Comparison of ENCODE assay signal across 23 mouse cellular contexts in genomic region chr17:56194357-56194756, GRCm38 (mm10). TPM values are rescaled to one million over a fixed set of nuclear protein-coding genes. Genes with fewer than 3 reads are reported as not detected.
DNase-seq lines count a peak whose midpoint lies in the region; ATAC-seq and TF ChIP-seq lines count a peak whose summit lies in the region.
"Had no signal": no experiment of that assay in that cellular context is flagged by ENCODE, and none has a peak within 500 bp of the region (broad histone marks: within the 10 kb centered on the region; RNA-seq: fewer than 3 reads in every experiment).

No protein-coding gene starts in this region.

- H3K36me3 ChIP-seq in limb, embryonic 12.5 days = peaks cover 100% of the 10 kb centered on the region
- H3K36me3 ChIP-seq in limb, embryonic 10.5 days = peaks cover 99% of the 10 kb centered on the region
- peaks cover 87% of the 10 kb centered on the region for H3K36me3 ChIP-seq in intestine, embryonic 14.5 days (ENCODE audit: control insufficient read depth, insufficient read depth, low read length)
- peaks cover 57% of the 10 kb centered on the region for H3K36me3 ChIP-seq in intestine, embryonic 15.5 days
- peaks cover 51% of the 10 kb centered on the region for H3K36me3 ChIP-seq in small intestine, adult 2 months (ENCODE audit: control insufficient read depth, insufficient read depth, low read length)
- H3K36me3 ChIP-seq in hindbrain, embryonic 10.5 days = peaks cover 100% of the 10 kb centered on the region

- 92% methylated on average over 12 of the region's 12 CpGs for WGBS in limb, embryonic 12.5 days
- 95% methylated on average over 12 of the region's 12 CpGs for WGBS in limb, embryonic 10.5 days
- WGBS in intestine, embryonic 14.5 days = 86% methylated on average over 12 of the region's 12 CpGs
- 77% methylated on average over 12 of the region's 12 CpGs for WGBS in intestine, embryonic 15.5 days
- 61% methylated on average over 12 of the region's 12 CpGs for WGBS in small intestine, adult 2 months
- WGBS in hindbrain, embryonic 10.5 days = 94% methylated on average over 12 of the region's 12 CpGs

- H3K27ac ChIP-seq in limb, embryonic 12.5 days = no peak overlapping the region
- H3K27ac ChIP-seq in limb, embryonic 10.5 days = no peak overlapping the region
- H3K27ac ChIP-seq in intestine, embryonic 14.5 days (ENCODE audit: low read depth) = no peak overlapping the region
- H3K27ac ChIP-seq in intestine, embryonic 15.5 days = no peak overlapping the region
- H3K27ac ChIP-seq in small intestine, adult 2 months (ENCODE audit: insufficient read depth, low read depth, low read length) = no peak overlapping the region
- no peak overlapping the region for H3K27ac ChIP-seq in hindbrain, embryonic 10.5 days
- H3K27ac ChIP-seq: embryonic facial prominence, embryonic 15.5 days; forebrain, embryonic 13.5 days; heart, embryonic 15.5 days; hindbrain, embryonic 13.5 days; lung, embryonic 15.5 days; macrophage; midbrain, embryonic 13.5 days; neural tube, embryonic 13.5 days had no signal

- H3K4me3 ChIP-seq in limb, embryonic 12.5 days (replicated peaks) = no peak overlapping the region
- no peak overlapping the region for H3K4me3 ChIP-seq in limb, embryonic 10.5 days
- no peak overlapping the region for H3K4me3 ChIP-seq in intestine, embryonic 14.5 days (ENCODE audit: low read depth, low read length)
- no peak overlapping the region for H3K4me3 ChIP-seq in intestine, embryonic 15.5 days (replicated peaks)
- H3K4me3 ChIP-seq in small intestine, adult 2 months (ENCODE audit: low read depth, low read length) = no peak overlapping the region
- no peak overlapping the region for H3K4me3 ChIP-seq in hindbrain, embryonic 10.5 days
- H3K4me3 ChIP-seq: embryonic facial prominence, embryonic 15.5 days; forebrain, embryonic 13.5 days; heart, embryonic 15.5 days; hindbrain, embryonic 13.5 days; lung, embryonic 15.5 days; midbrain, embryonic 13.5 days; neural tube, embryonic 13.5 days had no signal

- H3K4me1 ChIP-seq in limb, embryonic 12.5 days (replicated peaks) = no peaks in the 10 kb centered on the region
- H3K4me1 ChIP-seq in limb, embryonic 10.5 days = no peaks in the 10 kb centered on the region
- no peaks in the 10 kb centered on the region for H3K4me1 ChIP-seq in intestine, embryonic 14.5 days (replicated peaks; ENCODE audit: control insufficient read depth, insufficient read depth, low read length)
- H3K4me1 ChIP-seq in intestine, embryonic 15.5 days (replicated peaks) = no peaks in the 10 kb centered on the region
- H3K4me1 ChIP-seq in small intestine, adult 2 months (ENCODE audit: control insufficient read depth, insufficient read depth, insufficient read length, low read length) = peaks cover 4% of the 10 kb centered on the region
- no peaks in the 10 kb centered on the region for H3K4me1 ChIP-seq in hindbrain, embryonic 10.5 days (replicated peaks)
- H3K4me1 ChIP-seq: embryonic facial prominence, embryonic 15.5 days; forebrain, embryonic 13.5 days; heart, embryonic 15.5 days; hindbrain, embryonic 13.5 days; lung, embryonic 15.5 days; midbrain, embryonic 13.5 days; neural tube, embryonic 13.5 days had no signal

- H3K27me3 ChIP-seq in limb, embryonic 12.5 days = no peaks in the 10 kb centered on the region
- no peaks in the 10 kb centered on the region for H3K27me3 ChIP-seq in limb, embryonic 10.5 days (ENCODE audit: low read depth, poor library complexity, severe bottlenecking)
- H3K27me3 ChIP-seq in intestine, embryonic 14.5 days (replicated peaks; ENCODE audit: control insufficient read depth, insufficient read depth, low read length) = no peaks in the 10 kb centered on the region
- H3K27me3 ChIP-seq in intestine, embryonic 15.5 days (replicated peaks) = no peaks in the 10 kb centered on the region
- no peaks in the 10 kb centered on the region for H3K27me3 ChIP-seq in small intestine, adult 2 months (ENCODE audit: control insufficient read depth, insufficient read depth, low read length)
- H3K27me3 ChIP-seq in hindbrain, embryonic 10.5 days (ENCODE audit: insufficient read depth, poor library complexity, severe bottlenecking) = no peaks in the 10 kb centered on the region
- H3K27me3 ChIP-seq: embryonic facial prominence, embryonic 15.5 days; forebrain, embryonic 13.5 days; heart, embryonic 15.5 days; hindbrain, embryonic 13.5 days; lung, embryonic 15.5 days; midbrain, embryonic 13.5 days; neural tube, embryonic 13.5 days had no signal

- DNase-seq in limb, embryonic 10.5 days (ENCODE audit: low spot score) = no peak
- no peak for DNase-seq in intestine, embryonic 14.5 days (ENCODE audit: low spot score)
- no peak for DNase-seq in hindbrain, embryonic 10.5 days (ENCODE audit: low spot score)
- DNase-seq: adrenal gland, postnatal 25 days; B cell, adult 2 months; cerebellum, adult 18-20 months; cerebellum, postnatal 10 days; gastrocnemius, postnatal 14 days; heart, postnatal 36 days; layer of hippocampus, postnatal 36 days; left cerebral cortex, postnatal 4 days; right cerebral cortex, postnatal 4 days had no signal

- no peak overlapping the region for H3K9ac ChIP-seq in limb, embryonic 12.5 days (replicated peaks)
- H3K9ac ChIP-seq in intestine, embryonic 14.5 days (ENCODE audit: low read length) = no peak overlapping the region
- no peak overlapping the region for H3K9ac ChIP-seq in intestine, embryonic 15.5 days
- H3K9ac ChIP-seq: embryonic facial prominence, embryonic 15.5 days; forebrain, embryonic 13.5 days; heart, embryonic 15.5 days; hindbrain, embryonic 13.5 days; lung, embryonic 15.5 days; midbrain, embryonic 13.5 days; neural tube, embryonic 13.5 days had no signal

- no peak for TF ChIP-seq POLR2A in small intestine, adult 2 months (IDR thresholded peaks at IDR 0.05; ENCODE audit: low read depth, low read length)

- H3K4me2 ChIP-seq in limb, embryonic 12.5 days = no peak overlapping the region
- H3K4me2 ChIP-seq in intestine, embryonic 14.5 days (ENCODE audit: low read length) = no peak overlapping the region
- H3K4me2 ChIP-seq in intestine, embryonic 15.5 days (replicated peaks) = no peak overlapping the region
- H3K4me2 ChIP-seq: embryonic facial prominence, embryonic 15.5 days; forebrain, embryonic 13.5 days; heart, embryonic 15.5 days; hindbrain, embryonic 13.5 days; lung, embryonic 15.5 days; midbrain, embryonic 13.5 days; neural tube, embryonic 13.5 days had no signal

- 0 out of 2 replicates have a peak, but pooled peaks have one; percentile 17 for ATAC-seq in limb, embryonic 12.5 days (ENCODE audit: insufficient number of reproducible peaks, insufficient read depth, low FRiP score, low TSS enrichment, low read depth)
- peak; percentile 44; the same call in 1 of the 2 replicates for ATAC-seq in intestine, embryonic 14.5 days (replicated peaks; ENCODE audit: low FRiP score, low TSS enrichment, low read depth)
- ATAC-seq in intestine, embryonic 15.5 days = peak; percentile 51
- ATAC-seq: forebrain, embryonic 13.5 days; midbrain, embryonic 13.5 days had no signal

- peak; percentile 16; the same call in 1 of the 2 replicates for TF ChIP-seq CTCF in small intestine, adult 2 months (IDR thresholded peaks at IDR 0.05; ENCODE audit: extremely low read depth, insufficient read length, insufficient replicate concordance, low read depth, low read length)

- H3K9me3 ChIP-seq in limb, embryonic 12.5 days = no peaks in the 10 kb centered on the region
- H3K9me3 ChIP-seq in limb, embryonic 10.5 days (replicated peaks) = no peaks in the 10 kb centered on the region
- no peaks in the 10 kb centered on the region for H3K9me3 ChIP-seq in intestine, embryonic 14.5 days (ENCODE audit: control insufficient read depth, low read length)
- H3K9me3 ChIP-seq in intestine, embryonic 15.5 days = no peaks in the 10 kb centered on the region
- peaks cover 6% of the 10 kb centered on the region; the same call in 1 of the 2 replicates for H3K9me3 ChIP-seq in hindbrain, embryonic 10.5 days
- H3K9me3 ChIP-seq: embryonic facial prominence, embryonic 15.5 days; forebrain, embryonic 13.5 days; heart, embryonic 15.5 days; hindbrain, embryonic 13.5 days; lung, embryonic 15.5 days; neural tube, embryonic 13.5 days had no signal

RNA-seq across cellular contexts. Expression of gene Mydgf, which starts 10.6 kb away (rescaled TPM):
- polyA plus RNA-seq in limb, embryonic 12.5 days (2016; fragmentation: Nextera tagmentation; extraction: Ambion mirVana) = 69.3 and 78.4 TPM in 2 replicates
- 78.0 and 80.7 TPM in 2 replicates for polyA plus RNA-seq in limb, embryonic 10.5 days (2016; fragmentation: Nextera tagmentation; extraction: Ambion mirVana)
- polyA plus RNA-seq in intestine, embryonic 14.5 days (2014; fragmentation: Nextera tagmentation; extraction: Ambion mirVana) = 103 and 111 TPM in 2 replicates
- polyA plus RNA-seq in intestine, embryonic 15.5 days (2015; fragmentation: Nextera tagmentation; extraction: Ambion mirVana) = 105 and 127 TPM in 2 replicates
- 82.7 and 86.4 TPM in 2 replicates for polyA plus RNA-seq in small intestine, adult 2 months (2012; rRNA removed)
- polyA plus RNA-seq in hindbrain, embryonic 10.5 days (2016; fragmentation: Nextera tagmentation; extraction: Ambion mirVana) = 70.5 and 80.6 TPM in 2 replicates

RNA-seq across cellular contexts. Expression of gene Dpp9, which starts 24.3 kb away (rescaled TPM):
- 36.2 and 37.7 TPM in 2 replicates for polyA plus RNA-seq in limb, embryonic 12.5 days (2016; fragmentation: Nextera tagmentation; extraction: Ambion mirVana)
- 44.5 and 44.8 TPM in 2 replicates for polyA plus RNA-seq in limb, embryonic 10.5 days (2016; fragmentation: Nextera tagmentation; extraction: Ambion mirVana)
- 35.4 and 36.2 TPM in 2 replicates for polyA plus RNA-seq in intestine, embryonic 14.5 days (2014; fragmentation: Nextera tagmentation; extraction: Ambion mirVana)
- 32.8 and 35.0 TPM in 2 replicates for polyA plus RNA-seq in intestine, embryonic 15.5 days (2015; fragmentation: Nextera tagmentation; extraction: Ambion mirVana)
- 27.4 and 39.4 TPM in 2 replicates for polyA plus RNA-seq in small intestine, adult 2 months (2012; rRNA removed)
- polyA plus RNA-seq in hindbrain, embryonic 10.5 days (2016; fragmentation: Nextera tagmentation; extraction: Ambion mirVana) = 43.0 and 52.3 TPM in 2 replicates

RNA-seq across cellular contexts. Expression of gene Tnfaip8l1, which starts 32.1 kb away (rescaled TPM):
- polyA plus RNA-seq in limb, embryonic 12.5 days (2016; fragmentation: Nextera tagmentation; extraction: Ambion mirVana) = 8.3 and 9.5 TPM in 2 replicates
- polyA plus RNA-seq in limb, embryonic 10.5 days (2016; fragmentation: Nextera tagmentation; extraction: Ambion mirVana) = 6.1 and 10.6 TPM in 2 replicates
- 11.3 and 14.0 TPM in 2 replicates for polyA plus RNA-seq in intestine, embryonic 14.5 days (2014; fragmentation: Nextera tagmentation; extraction: Ambion mirVana)
- polyA plus RNA-seq in intestine, embryonic 15.5 days (2015; fragmentation: Nextera tagmentation; extraction: Ambion mirVana) = 11.9 and 12.8 TPM in 2 replicates
- 4.2 and 10.3 TPM in 2 replicates for polyA plus RNA-seq in small intestine, adult 2 months (2012; rRNA removed)
- 10.4 and 11.8 TPM in 2 replicates for polyA plus RNA-seq in hindbrain, embryonic 10.5 days (2016; fragmentation: Nextera tagmentation; extraction: Ambion mirVana)

RNA-seq across cellular contexts. Expression of gene Sema6b, which starts 54.2 kb away (rescaled TPM):
- 3.1 and 3.3 TPM in 2 replicates for polyA plus RNA-seq in limb, embryonic 12.5 days (2016; fragmentation: Nextera tagmentation; extraction: Ambion mirVana)
- polyA plus RNA-seq in limb, embryonic 10.5 days (2016; fragmentation: Nextera tagmentation; extraction: Ambion mirVana) = 0.88 and 1.0 TPM in 2 replicates
- 0.86 and 1.3 TPM in 2 replicates for polyA plus RNA-seq in intestine, embryonic 14.5 days (2014; fragmentation: Nextera tagmentation; extraction: Ambion mirVana)
- polyA plus RNA-seq in intestine, embryonic 15.5 days (2015; fragmentation: Nextera tagmentation; extraction: Ambion mirVana) = 1.4 TPM in 2 replicates
- polyA plus RNA-seq in small intestine, adult 2 months (2012; rRNA removed) = 6.4 and 12.2 TPM in 2 replicates
- polyA plus RNA-seq in hindbrain, embryonic 10.5 days (2016; fragmentation: Nextera tagmentation; extraction: Ambion mirVana) = 2.3 and 3.8 TPM in 2 replicates
